Mouse (Mus musculus) 3T3-L1 (cell line): Measurements from ENCODE around the gene Top1.

ENCODE experiments used
- DNase-seq: peaks from one replicate; pipeline ENCODE4 v3.0.0-alpha.2; 2015; ENCODE audit warnings: low read depth, low spot score

Top1 gene

GRCm38 (mm10) chr2:160741580-160741979, 95.9 kb downstream of the Top1 start:
- no peak for DNase-seq

- DNase-seq = no peak
Observed at GRCm38 (mm10) chr2:160742161-160742609, 96.5 kb downstream of the Top1 start.

- peak; percentile 80 for DNase-seq
Observed at GRCm38 (mm10) chr2:160744040-160744822, 98.5 kb downstream of the Top1 start.

GRCm38 (mm10) chr2:160744823-160745210, 99.1 kb downstream of the Top1 start:
- no peak for DNase-seq

GRCm38 (mm10) chr2:160745497-160745896, 99.8 kb downstream of the Top1 start:
- no peak for DNase-seq

GRCm38 (mm10) chr2:160746637-160747036, 100.9 kb downstream of the Top1 start:
- DNase-seq = no peak

- DNase-seq = no peak
Observed at GRCm38 (mm10) chr2:160747075-160747474, 101.4 kb downstream of the Top1 start.

GRCm38 (mm10) chr2:160756583-160757203, 111.0 kb downstream of the Top1 start:
- DNase-seq = no peak

GRCm38 (mm10) chr2:160760433-160761184, 114.9 kb downstream of the Top1 start:
- peak; percentile 49 for DNase-seq

GRCm38 (mm10) chr2:160763816-160764215, 118.1 kb downstream of the Top1 start:
- DNase-seq = no peak

GRCm38 (mm10) chr2:160764386-160764785, 118.7 kb downstream of the Top1 start:
- DNase-seq = no peak

- DNase-seq = no peak
Observed at GRCm38 (mm10) chr2:160765096-160765495, 119.4 kb downstream of the Top1 start.

- DNase-seq = no peak
Observed at GRCm38 (mm10) chr2:160766371-160766771, 120.7 kb downstream of the Top1 start.

- DNase-seq = no peak
Observed at GRCm38 (mm10) chr2:160767201-160767600, 121.5 kb downstream of the Top1 start.

GRCm38 (mm10) chr2:160768097-160768695, 122.5 kb downstream of the Top1 start:
- DNase-seq = no peak

GRCm38 (mm10) chr2:160768997-160769396, 123.3 kb downstream of the Top1 start:
- DNase-seq = no peak

- DNase-seq = no peak
Observed at GRCm38 (mm10) chr2:160770409-160770808, 124.7 kb downstream of the Top1 start.

GRCm38 (mm10) chr2:160770871-160771270, 125.2 kb downstream of the Top1 start:
- no peak for DNase-seq

GRCm38 (mm10) chr2:160771325-160772276, 125.9 kb downstream of the Top1 start:
- DNase-seq = no peak
